Mouse (Mus musculus): ENCODE measurements at regions not wholly inside any gene's neighbourhood (a gene's known extent, or its start where the extent isn't known, plus 50 kb on each side); places are given as distances from the start of the nearest gene placed in this dataset.

DNA sequence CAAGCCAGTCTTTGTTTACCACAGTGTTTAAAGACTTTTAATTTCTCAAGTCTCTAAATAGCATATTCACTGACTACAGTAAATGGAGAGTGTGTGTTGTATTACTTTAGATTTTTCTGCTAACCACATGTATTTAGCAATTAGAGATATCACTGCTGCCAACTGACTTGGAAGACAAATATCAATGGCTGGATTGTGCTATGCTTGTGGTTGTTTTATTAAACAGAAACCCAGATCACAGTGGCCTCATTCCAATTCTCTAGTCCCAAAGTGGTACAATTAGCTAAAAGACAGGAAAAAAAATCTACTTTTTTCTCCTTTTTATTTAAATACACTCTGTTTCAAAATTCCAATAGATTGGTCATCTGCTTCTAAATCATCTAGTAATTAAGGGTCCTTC lies 72.6 kb downstream of the Zfp120 start:
- Histone ChIP-seq H3K27me3 (replicated peaks; ENCODE audit: control insufficient read depth, insufficient read depth, low read length) (no peaks in the 10 kb centered on the region), H3K9me3 (ENCODE audit: control insufficient read depth, low read length) (no peaks in the 10 kb centered on the region), H3K36me3 (ENCODE audit: control insufficient read depth, insufficient read depth, low read length) (no peaks in the 10 kb centered on the region), H3K4me2 (ENCODE audit: low read length) (no peak overlapping the region), H3K4me3 (ENCODE audit: low read length) (no peak overlapping the region), H3K9ac (ENCODE audit: low read depth, low read length) (no peak overlapping the region), H3K4me1 (ENCODE audit: control insufficient read depth, insufficient read depth, low read depth, low read length) (no peaks in the 10 kb centered on the region), H3K27ac (ENCODE audit: low read depth, low read length) (no peak overlapping the region)
- no peak for ATAC-seq

DNA sequence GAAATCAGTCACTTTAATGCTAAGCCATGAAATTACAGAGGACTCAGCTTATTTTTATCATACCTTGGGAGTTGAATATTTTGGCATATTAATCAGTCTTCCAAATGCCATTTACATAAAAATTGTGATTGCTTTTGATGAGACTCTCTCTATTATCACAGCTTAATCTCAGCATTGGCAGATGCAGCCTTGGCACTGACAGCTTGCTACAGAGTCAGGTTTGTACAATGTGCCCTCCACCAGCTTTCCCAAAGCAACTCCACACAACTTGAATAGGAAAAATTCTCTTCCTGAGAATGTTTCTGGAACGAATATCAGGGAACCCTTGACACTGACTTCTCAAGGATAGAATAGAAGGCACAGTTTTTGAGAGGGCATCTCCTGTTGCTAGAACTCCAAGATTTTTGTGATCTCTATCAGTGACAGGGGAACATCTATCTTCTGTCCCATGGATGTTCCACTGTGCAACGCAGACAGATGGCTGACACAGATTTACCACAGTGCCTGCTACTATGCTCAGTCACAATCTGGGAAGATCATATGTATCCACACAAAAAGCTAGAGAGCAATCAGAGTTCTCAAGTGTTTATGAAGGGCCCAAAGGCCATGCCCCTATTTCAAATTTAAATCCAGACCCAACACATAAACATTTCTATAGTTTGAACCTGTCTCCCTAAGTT lies 76.3 kb downstream of the Zfp120 start:
- Histone ChIP-seq H3K27ac (ENCODE audit: low read depth, low read length) (no peak overlapping the region), H3K36me3 (ENCODE audit: control insufficient read depth, insufficient read depth, low read length) (no peaks in the 10 kb centered on the region), H3K27me3 (replicated peaks; ENCODE audit: control insufficient read depth, insufficient read depth, low read length) (no peaks in the 10 kb centered on the region), H3K4me3 (ENCODE audit: low read length) (no peak overlapping the region), H3K4me2 (ENCODE audit: low read length) (no peak overlapping the region), H3K9ac (ENCODE audit: low read depth, low read length) (no peak overlapping the region), H3K4me1 (ENCODE audit: control insufficient read depth, insufficient read depth, low read depth, low read length) (no peaks in the 10 kb centered on the region), H3K9me3 (ENCODE audit: control insufficient read depth, low read length) (no peaks in the 10 kb centered on the region)
- 83% methylated on average over 2 of the region's 2 CpGs for WGBS
- no peak for ATAC-seq

DNA sequence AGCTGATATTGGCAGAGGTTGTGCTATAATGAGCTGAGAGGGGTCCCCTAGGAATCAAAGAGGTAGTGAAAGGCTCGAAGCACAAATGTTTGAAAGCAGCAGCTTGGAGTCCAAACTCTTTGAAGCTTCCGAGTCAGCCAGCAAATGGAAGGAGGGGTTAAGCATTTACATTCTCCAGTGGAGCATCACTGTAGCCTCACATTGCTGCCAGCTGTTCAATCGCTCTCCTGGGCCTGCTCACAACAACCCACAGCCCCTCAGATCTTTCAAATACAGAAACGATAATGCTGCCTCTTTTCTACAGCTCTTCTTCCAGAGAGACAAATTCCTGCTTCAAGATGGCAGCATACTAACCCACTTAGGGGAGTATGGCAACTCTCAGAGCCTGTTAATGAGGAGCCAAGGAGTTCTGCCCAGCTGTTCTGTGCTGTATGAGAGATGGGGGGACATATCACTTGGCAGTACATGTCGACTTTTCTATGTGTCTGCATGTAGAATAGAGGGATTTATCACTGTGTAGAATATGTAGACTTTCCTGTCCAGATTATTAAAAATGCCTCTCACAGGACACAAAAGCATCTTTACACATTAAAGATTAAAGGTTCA lies 79.8 kb downstream of the Zfp120 start:
- WGBS: 49% methylated on average over 5 of the region's 5 CpGs
- H3K4me1 ChIP-seq (ENCODE audit: control insufficient read depth, insufficient read depth, low read depth, low read length): no peaks in the 10 kb centered on the region
- no peaks in the 10 kb centered on the region for H3K36me3 ChIP-seq (ENCODE audit: control insufficient read depth, insufficient read depth, low read length)
- H3K27me3 ChIP-seq (replicated peaks; ENCODE audit: control insufficient read depth, insufficient read depth, low read length): no peaks in the 10 kb centered on the region
- no peak overlapping the region for H3K4me2 ChIP-seq (ENCODE audit: low read length)
- no peak overlapping the region for H3K4me3 ChIP-seq (ENCODE audit: low read length)
- no peaks in the 10 kb centered on the region for H3K9me3 ChIP-seq (ENCODE audit: control insufficient read depth, low read length)
- H3K9ac ChIP-seq (ENCODE audit: low read depth, low read length): no peak overlapping the region
- no peak overlapping the region for H3K27ac ChIP-seq (ENCODE audit: low read depth, low read length)
- ATAC-seq: peak; percentile 52; the same call in 1 of the 2 replicates
